Mouse (Mus musculus): ENCODE measurements at regions not wholly inside any gene's neighbourhood (a gene's known extent, or its start where the extent isn't known, plus 50 kb on each side); places are given as distances from the start of the nearest gene placed in this dataset.

DNA sequence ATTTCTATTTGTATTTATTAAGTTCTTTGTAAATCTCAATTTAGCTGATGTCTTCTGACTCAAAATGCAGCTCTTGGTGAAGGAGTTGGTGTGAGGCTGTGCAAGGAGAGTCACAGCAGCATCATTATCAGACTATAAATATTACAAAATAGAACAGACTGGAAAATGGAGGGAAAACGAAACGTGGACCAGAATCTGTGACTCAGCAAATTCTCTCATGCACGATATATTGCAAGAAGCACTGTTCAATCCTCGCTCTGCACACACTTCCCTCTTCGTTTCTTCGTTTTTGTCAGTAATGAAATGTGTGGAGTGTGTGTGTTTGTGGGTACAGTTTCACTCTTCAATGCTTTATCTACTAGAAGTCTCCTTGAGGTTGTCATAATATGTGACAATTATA is 215.5 kb downstream of the Ktn1 start:
- Histone ChIP-seq H3K27ac (no peak overlapping the region), H3K9ac (no peak overlapping the region), H3K9me3 (no peaks in the 10 kb centered on the region), H3K4me1 (peaks cover 10% of the 10 kb centered on the region), H3K4me2 (replicated peaks) (no peak overlapping the region), H3K4me3 (no peak overlapping the region), H3K36me3 (no peaks in the 10 kb centered on the region), H3K27me3 (no peaks in the 10 kb centered on the region)
- no peak for ATAC-seq (ENCODE audit: low FRiP score, low read depth)
- 71% methylated on average over 6 of the region's 6 CpGs for WGBS

DNA sequence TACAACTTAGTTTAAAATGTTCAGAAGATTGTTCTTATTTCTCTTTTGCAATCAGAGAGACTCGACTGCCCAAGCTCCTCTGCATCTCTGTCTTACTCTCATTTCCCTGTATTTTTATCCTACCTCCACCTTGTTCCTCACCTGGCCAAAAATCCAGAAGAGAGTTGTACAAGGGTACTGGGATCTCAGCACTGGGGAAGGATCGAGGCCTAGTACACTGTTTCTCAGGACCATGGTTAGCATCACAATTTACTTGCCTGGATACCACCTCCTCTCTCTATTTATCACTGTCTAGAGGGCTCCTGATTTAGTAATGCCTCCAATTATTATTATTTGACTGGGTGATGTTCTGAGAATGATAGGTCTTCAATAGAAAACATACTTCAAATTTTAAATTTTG is 218.8 kb downstream of the Ktn1 start:
- ATAC-seq (ENCODE audit: low FRiP score, low read depth): no peak
- WGBS: 83% methylated on average over 2 of the region's 2 CpGs
- Histone ChIP-seq H3K9me3 (no peaks in the 10 kb centered on the region), H3K27ac (no peak overlapping the region), H3K36me3 (no peaks in the 10 kb centered on the region), H3K4me1 (peaks cover 10% of the 10 kb centered on the region), H3K9ac (no peak overlapping the region), H3K4me2 (replicated peaks) (no peak overlapping the region), H3K27me3 (no peaks in the 10 kb centered on the region), H3K4me3 (no peak overlapping the region)

GRCm38 (mm10) chr14:47868258-47868780 is 220.1 kb downstream of the Ktn1 start:
- no peak overlapping the region for H3K4me3 ChIP-seq
- no peaks in the 10 kb centered on the region for H3K36me3 ChIP-seq
- ATAC-seq (ENCODE audit: low FRiP score, low read depth): no peak
- no peaks in the 10 kb centered on the region for H3K27me3 ChIP-seq
- peaks cover 6% of the 10 kb centered on the region for H3K4me1 ChIP-seq
- H3K9ac ChIP-seq: no peak overlapping the region
- no peaks in the 10 kb centered on the region for H3K9me3 ChIP-seq
- WGBS: 87% methylated on average over 3 of the region's 3 CpGs
- H3K4me2 ChIP-seq (replicated peaks): no peak overlapping the region
- H3K27ac ChIP-seq: no peak overlapping the region

- WGBS: 61% methylated on average over 5 of the region's 5 CpGs
These were observed 228.3 kb downstream of the Ktn1 start for GRCm38 (mm10) chr14:47876585-47876984.

DNA sequence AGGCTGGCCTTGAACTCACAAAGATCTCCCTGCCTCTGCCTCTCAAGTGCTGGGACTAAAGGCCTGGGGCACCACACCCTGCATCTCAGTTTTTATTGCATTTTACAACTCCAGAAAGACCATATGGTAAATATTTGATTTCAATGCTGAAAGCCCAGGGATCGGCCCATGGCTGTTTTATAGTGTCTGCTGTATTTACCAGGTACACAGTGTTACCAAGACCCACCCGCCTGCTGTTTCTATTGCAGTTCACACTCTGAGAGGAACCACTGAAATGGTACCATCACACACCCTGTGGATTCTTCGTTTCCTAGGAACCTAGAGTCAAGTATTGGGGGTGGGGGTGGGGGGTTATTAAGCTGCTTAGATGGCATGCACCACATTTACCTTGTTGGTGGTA is 228.9 kb downstream of the Ktn1 start:
- no peaks in the 10 kb centered on the region for H3K27me3 ChIP-seq
- no peak overlapping the region for H3K9ac ChIP-seq
- H3K4me3 ChIP-seq: no peak overlapping the region
- no peaks in the 10 kb centered on the region for H3K36me3 ChIP-seq
- WGBS: 57% methylated on average over 3 of the region's 3 CpGs
- peaks cover 16% of the 10 kb centered on the region; the same call in 1 of the 2 replicates for H3K9me3 ChIP-seq
- H3K27ac ChIP-seq: no peak overlapping the region
- H3K4me1 ChIP-seq: 0 out of 2 replicates have a peak, but pooled peaks cover 3% of the 10 kb centered on the region
- no peak overlapping the region for H3K4me2 ChIP-seq (replicated peaks)
- no peak for ATAC-seq (ENCODE audit: low FRiP score, low read depth)

More at GRCm38 (mm10) chr14:47876585-47876984, 228.3 kb downstream of the Ktn1 start:
- H3K9me3 ChIP-seq: peaks cover 16% of the 10 kb centered on the region; the same call in 1 of the 2 replicates
- H3K4me1 ChIP-seq: 0 out of 2 replicates have a peak, but pooled peaks cover 3% of the 10 kb centered on the region
- no peak overlapping the region for H3K4me2 ChIP-seq (replicated peaks)
- H3K27me3 ChIP-seq: no peaks in the 10 kb centered on the region
- ATAC-seq (ENCODE audit: low FRiP score, low read depth): no peak
- H3K27ac ChIP-seq: no peak overlapping the region
- no peak overlapping the region for H3K4me3 ChIP-seq
- no peaks in the 10 kb centered on the region for H3K36me3 ChIP-seq
- no peak overlapping the region for H3K9ac ChIP-seq

DNA sequence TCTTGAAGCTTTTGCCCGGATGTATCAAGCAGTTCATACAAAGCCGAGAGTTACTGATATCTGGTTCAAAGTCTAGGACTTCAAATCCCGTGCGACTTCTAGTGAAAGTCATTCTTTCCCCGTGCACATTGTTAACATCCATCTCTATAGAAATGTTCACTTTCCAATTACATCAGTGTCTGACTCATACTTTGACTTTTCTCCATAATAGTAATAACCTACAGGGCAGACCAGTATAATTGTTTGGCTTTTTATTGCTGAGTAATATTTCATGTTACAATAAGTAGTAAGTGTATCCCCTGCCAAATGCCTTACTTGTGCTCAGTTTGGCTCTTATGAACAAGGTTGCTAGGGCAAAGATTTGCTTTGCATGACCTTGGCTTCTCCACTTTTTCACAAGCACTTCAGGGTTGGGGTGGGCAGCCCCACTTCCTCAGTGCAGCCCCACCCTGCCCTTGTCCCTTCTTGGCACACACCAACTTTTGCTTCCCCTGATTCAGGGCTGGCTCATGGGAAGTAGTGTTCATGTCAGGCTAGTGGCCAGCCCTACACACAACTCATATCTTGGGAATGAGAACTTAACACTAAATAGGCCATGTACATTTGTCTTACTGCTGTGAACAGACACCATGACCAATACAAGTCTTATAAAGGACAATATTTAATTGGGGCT is 229.7 kb downstream of the Ktn1 start:
- 90% methylated on average over 5 of the region's 5 CpGs for WGBS
- Histone ChIP-seq H3K4me2 (replicated peaks) (no peak overlapping the region), H3K27me3 (no peaks in the 10 kb centered on the region), H3K4me1 (0 out of 2 replicates have a peak, but pooled peaks cover 3% of the 10 kb centered on the region), H3K9me3 (peaks cover 16% of the 10 kb centered on the region; the same call in 1 of the 2 replicates), H3K27ac (no peak overlapping the region), H3K9ac (no peak overlapping the region), H3K36me3 (no peaks in the 10 kb centered on the region), H3K4me3 (no peak overlapping the region)
- no peak for ATAC-seq (ENCODE audit: low FRiP score, low read depth)

DNA sequence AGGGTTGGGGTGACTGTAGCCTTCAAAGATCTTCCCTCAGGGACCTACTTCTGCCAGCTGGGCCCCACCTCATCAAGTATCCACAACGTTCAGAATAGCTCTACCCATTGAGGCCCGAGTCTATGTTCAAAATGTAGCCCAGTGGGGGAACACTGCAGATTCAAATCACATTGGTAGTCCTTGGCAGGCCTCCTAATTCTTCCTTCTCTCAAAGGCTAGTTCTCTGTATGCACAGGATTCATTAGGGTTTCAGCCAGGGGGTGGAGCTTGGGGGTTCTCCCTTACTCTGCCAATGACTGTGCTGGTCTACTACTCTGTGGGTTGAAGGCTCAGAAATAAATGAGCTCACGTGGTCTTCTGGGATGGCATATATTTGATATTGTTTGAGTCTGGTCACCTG is 235.3 kb upstream of the Peli2 start:
- 0 out of 2 replicates have a peak, but pooled peaks cover 2% of the 10 kb centered on the region for H3K27me3 ChIP-seq
- H3K4me2 ChIP-seq (replicated peaks): no peak overlapping the region
- no peaks in the 10 kb centered on the region for H3K36me3 ChIP-seq
- no peak overlapping the region for H3K9ac ChIP-seq
- no peak overlapping the region for H3K27ac ChIP-seq
- 83% methylated on average over 3 of the region's 3 CpGs for WGBS
- H3K4me3 ChIP-seq: no peak overlapping the region
- no peaks in the 10 kb centered on the region; the same call in 1 of the 2 replicates for H3K4me1 ChIP-seq
- ATAC-seq (ENCODE audit: low FRiP score, low read depth): no peak
- H3K9me3 ChIP-seq: peaks cover 11% of the 10 kb centered on the region; the same call in 1 of the 2 replicates

DNA sequence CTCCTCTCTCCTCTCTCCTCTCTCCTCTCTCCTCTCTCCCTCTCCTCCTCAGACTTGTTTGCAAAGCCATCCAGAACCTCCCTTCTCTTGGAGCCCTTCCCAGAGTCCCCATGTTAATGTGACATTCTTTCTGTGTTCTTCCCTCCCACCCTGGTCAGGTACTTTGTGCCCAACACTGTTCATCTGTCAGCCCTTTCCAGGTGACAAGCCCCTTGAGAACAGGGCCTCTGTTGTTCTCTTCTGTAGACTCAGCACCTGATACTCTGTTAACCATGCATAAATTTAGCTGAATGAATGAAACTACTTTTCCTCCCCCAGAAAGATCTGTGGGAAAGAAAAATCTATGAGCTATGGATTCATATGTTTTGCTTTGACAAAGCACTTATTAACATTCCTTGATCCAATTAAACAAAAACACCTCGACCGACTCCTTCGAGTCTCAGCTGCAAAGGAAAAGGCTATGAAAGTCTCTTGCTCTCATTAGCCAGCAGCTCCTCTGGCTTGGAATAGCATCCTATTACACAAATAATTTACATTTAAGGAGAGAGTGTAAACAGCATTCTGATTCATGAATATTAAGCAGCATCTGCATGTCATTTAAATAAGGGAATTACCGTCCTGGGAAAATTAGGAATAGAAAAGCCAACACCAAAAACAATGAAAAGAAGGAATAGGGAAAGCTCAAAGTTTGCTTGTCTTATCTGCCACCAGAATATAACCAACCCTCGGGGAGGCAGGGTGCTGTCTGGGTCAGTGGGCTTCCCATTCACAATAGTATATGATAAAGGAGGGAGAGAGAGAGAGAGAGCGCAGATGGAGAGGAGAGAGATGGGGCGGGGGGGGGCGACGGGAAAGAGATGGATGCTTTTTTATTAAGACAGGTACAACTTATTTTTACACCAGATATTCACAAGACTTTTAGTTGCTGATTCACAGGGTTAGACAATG is 230.1 kb upstream of the Peli2 start:
- no peak overlapping the region for H3K4me3 ChIP-seq
- no peak for ATAC-seq (ENCODE audit: low FRiP score, low read depth)

DNA sequence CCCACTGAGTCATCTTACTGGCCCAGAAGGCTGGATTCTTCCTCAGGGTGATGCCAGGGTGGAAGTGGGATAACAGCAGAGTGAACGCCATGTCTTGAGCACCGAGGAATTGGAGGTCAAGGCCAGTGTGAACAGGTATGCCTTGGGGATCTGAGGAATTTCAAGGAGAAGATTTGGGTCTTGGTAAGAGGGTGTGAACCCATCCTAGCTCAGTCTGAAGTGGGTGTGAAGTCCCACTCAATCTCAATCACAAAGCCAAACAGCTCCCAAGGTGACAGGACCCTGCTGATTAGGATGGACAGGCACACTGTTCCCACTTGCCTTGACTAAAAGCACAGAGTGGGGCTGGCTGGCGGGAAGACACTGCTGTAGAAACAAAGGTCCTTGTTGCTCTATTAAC is 224.0 kb upstream of the Peli2 start:
- Histone ChIP-seq H3K4me2 (replicated peaks) (no peak overlapping the region), H3K27me3 (no peaks in the 10 kb centered on the region), H3K9ac (no peak overlapping the region), H3K9me3 (no peaks in the 10 kb centered on the region), H3K36me3 (no peaks in the 10 kb centered on the region), H3K4me3 (no peak overlapping the region), H3K27ac (no peak overlapping the region), H3K4me1 (no peaks in the 10 kb centered on the region)
- WGBS: 84% methylated on average over 3 of the region's 3 CpGs
- no peak for ATAC-seq (ENCODE audit: low FRiP score, low read depth)

More for the DNA sequence above, 230.1 kb upstream of the Peli2 start:
- no peaks in the 10 kb centered on the region for H3K36me3 ChIP-seq
- H3K27me3 ChIP-seq: 0 out of 2 replicates have a peak, but pooled peaks cover 2% of the 10 kb centered on the region
- H3K27ac ChIP-seq: no peak overlapping the region
- 66% methylated on average over 9 of the region's 9 CpGs for WGBS
- no peak overlapping the region for H3K4me2 ChIP-seq (replicated peaks)
- peaks cover 9% of the 10 kb centered on the region; the same call in 1 of the 2 replicates for H3K4me1 ChIP-seq
- H3K9ac ChIP-seq: no peak overlapping the region
- H3K9me3 ChIP-seq: no peaks in the 10 kb centered on the region

DNA sequence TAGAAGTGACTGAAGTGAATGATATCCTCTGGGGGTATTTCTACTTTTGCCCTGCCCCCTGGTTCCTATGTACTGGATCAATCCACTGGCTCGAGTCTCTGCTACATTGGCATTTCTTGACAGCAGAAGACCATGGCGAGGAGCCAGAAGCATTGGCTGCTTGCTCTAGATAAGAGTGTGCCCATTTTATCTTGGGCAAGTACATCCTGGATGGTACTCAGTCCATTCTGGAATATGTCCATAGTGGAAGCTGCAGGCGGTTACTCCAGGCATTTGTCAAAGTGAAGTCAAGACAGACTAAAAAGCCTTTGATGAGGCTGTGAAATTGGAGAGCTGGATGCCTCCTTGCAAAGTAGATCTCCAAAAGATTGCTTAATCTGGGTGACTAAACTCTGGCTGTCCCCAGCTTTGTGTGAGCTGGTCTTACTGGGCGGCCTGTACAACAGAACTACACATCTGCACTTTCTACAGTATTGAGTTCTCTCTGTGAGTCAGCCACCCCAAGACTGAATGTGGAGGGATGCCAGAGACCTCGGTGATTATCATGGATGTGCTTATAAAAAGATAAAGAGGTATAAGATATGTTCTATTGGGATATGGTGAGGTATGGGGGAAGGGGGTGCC is 222.6 kb upstream of the Peli2 start:
- Histone ChIP-seq H3K27ac (no peak overlapping the region), H3K4me3 (no peak overlapping the region), H3K9me3 (no peaks in the 10 kb centered on the region), H3K4me2 (replicated peaks) (no peak overlapping the region), H3K4me1 (no peaks in the 10 kb centered on the region), H3K27me3 (no peaks in the 10 kb centered on the region), H3K9ac (no peak overlapping the region), H3K36me3 (no peaks in the 10 kb centered on the region)
- 85% methylated on average over 5 of the region's 5 CpGs for WGBS
- ATAC-seq (ENCODE audit: low FRiP score, low read depth): no peak

GRCm38 (mm10) chr14:47898605-47899004 is 222.0 kb upstream of the Peli2 start:
- H3K27ac ChIP-seq: no peak overlapping the region
- H3K9ac ChIP-seq: no peak overlapping the region
- H3K9me3 ChIP-seq: no peaks in the 10 kb centered on the region
- no peaks in the 10 kb centered on the region for H3K27me3 ChIP-seq
- WGBS: 84% methylated on average over 4 of the region's 4 CpGs
- H3K4me1 ChIP-seq: no peaks in the 10 kb centered on the region
- H3K36me3 ChIP-seq: no peaks in the 10 kb centered on the region
- no peak overlapping the region for H3K4me2 ChIP-seq (replicated peaks)
- no peak overlapping the region for H3K4me3 ChIP-seq
- no peak for ATAC-seq (ENCODE audit: low FRiP score, low read depth)

DNA sequence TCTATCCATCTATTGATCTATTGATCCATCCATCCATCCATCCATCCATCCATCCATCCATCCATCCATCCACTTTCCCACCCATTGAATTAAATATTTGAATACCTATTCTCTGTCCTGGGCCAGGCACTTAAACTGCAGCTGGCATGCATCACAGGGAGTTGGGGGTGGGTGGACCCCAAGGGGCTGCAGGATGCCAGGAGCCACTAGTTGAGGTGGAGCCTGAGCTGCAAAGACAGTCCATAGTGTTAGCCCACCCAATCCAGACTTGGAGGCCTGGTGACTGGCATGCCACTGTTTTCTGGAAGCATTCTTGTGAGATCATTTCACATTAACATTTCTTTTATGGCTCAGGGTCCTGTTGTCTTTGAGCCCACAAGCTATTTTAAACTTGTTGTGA is 215.3 kb upstream of the Peli2 start:
- no peak overlapping the region for H3K9ac ChIP-seq
- H3K4me2 ChIP-seq (replicated peaks): no peak overlapping the region
- ATAC-seq (ENCODE audit: low FRiP score, low read depth): no peak
- H3K4me1 ChIP-seq: no peaks in the 10 kb centered on the region
- no peak overlapping the region for H3K4me3 ChIP-seq
- H3K9me3 ChIP-seq: no peaks in the 10 kb centered on the region
- H3K27me3 ChIP-seq: no peaks in the 10 kb centered on the region
- H3K36me3 ChIP-seq: no peaks in the 10 kb centered on the region
- H3K27ac ChIP-seq: no peak overlapping the region

Measured in limb, embryonic 13.5 days (tissue).